Mouse (Mus musculus) intestine, embryonic 15.5 days (tissue): ENCODE measurements at regions not wholly inside any gene's neighbourhood (a gene's known extent, or its start where the extent isn't known, plus 50 kb on each side); places are given as distances from the start of the nearest gene placed in this dataset.
"Not testable (repeated sequence)": the region's sequence is repeated elsewhere in the genome, so short reads cannot be mapped to it uniquely, and the experiment has no call there.

Experiments used
- ATAC-seq: fragments of 200-750 bp; cut with Nextera tagmentation; 2 replicates; pipeline ENCODE4 v1.8.0; 2017; ENCODE audit warnings: moderate TSS enrichment, moderate library complexity
- H3K27ac ChIP-seq: fragments of 300-500 bp; sonication (generic); 2 replicates; pipeline ENCODE4 v1.5.1; 2015; ENCODE audit warnings: mild to moderate bottlenecking, inconsistent platforms
- H3K27me3 ChIP-seq: fragments of 300-500 bp; sonication (generic); replicated peaks from 2 replicates; pipeline ENCODE4 v1.6.1; 2015; ENCODE audit warnings: inconsistent platforms
- H3K36me3 ChIP-seq: fragments of 300-500 bp; sonication (generic); 2 replicates; pipeline ENCODE4 v1.6.1; 2015; ENCODE audit warnings: inconsistent platforms
- H3K4me1 ChIP-seq: fragments of 300-500 bp; sonication (generic); replicated peaks from 2 replicates; pipeline ENCODE4 v1.6.1; 2015; ENCODE audit warnings: inconsistent platforms
- H3K4me2 ChIP-seq: fragments of 300-500 bp; sonication (generic); replicated peaks from 2 replicates; pipeline ENCODE4 v1.6.1; 2015; ENCODE audit warnings: mild to moderate bottlenecking, inconsistent platforms
- H3K4me3 ChIP-seq: fragments of 300-500 bp; sonication (generic); replicated peaks from 2 replicates; pipeline ENCODE4 v1.5.1; 2015; ENCODE audit warnings: inconsistent platforms
- H3K9ac ChIP-seq: fragments of 300-500 bp; sonication (generic); 2 replicates; pipeline ENCODE4 v1.6.1; 2015; ENCODE audit warnings: inconsistent platforms
- H3K9me3 ChIP-seq: fragments of 300-500 bp; sonication (generic); 2 replicates; pipeline ENCODE4 v1.6.1; 2016; ENCODE audit warnings: inconsistent platforms
- WGBS: fragments of 180-500 bp; shearing (Covaris S2); methylation state at CpG from one replicate; pipeline ENCODE4 v1.1.7; 2015; 5-methylcytosine and 5-hydroxymethylcytosine counted together

- no peak overlapping the region for H3K4me2 ChIP-seq
- 62% methylated on average over 3 of the region's 3 CpGs for WGBS
- no peaks in the 10 kb centered on the region for H3K27me3 ChIP-seq
- no peaks in the 10 kb centered on the region for H3K4me1 ChIP-seq
- ATAC-seq, result no peak
- no peak overlapping the region for H3K27ac ChIP-seq
- H3K4me3 ChIP-seq, result no peak overlapping the region
- H3K9me3 ChIP-seq, result no peaks in the 10 kb centered on the region
- H3K36me3 ChIP-seq, result no peaks in the 10 kb centered on the region
- no peak overlapping the region for H3K9ac ChIP-seq
Measured at GRCm38 (mm10) chr8:30063148-30063547, 2615.7 kb downstream of the Poteg start.

- H3K4me2 ChIP-seq, result no peak overlapping the region
- no peaks in the 10 kb centered on the region for H3K27me3 ChIP-seq
- H3K36me3 ChIP-seq, result no peaks in the 10 kb centered on the region
- H3K4me3 ChIP-seq, result no peak overlapping the region
- no peaks in the 10 kb centered on the region for H3K9me3 ChIP-seq
- H3K9ac ChIP-seq, result no peak overlapping the region
- no peak overlapping the region for H3K27ac ChIP-seq
- no peak for ATAC-seq
- no peaks in the 10 kb centered on the region for H3K4me1 ChIP-seq
Measured at GRCm38 (mm10) chr8:30077726-30078125, 2630.3 kb downstream of the Poteg start.

- Histone ChIP-seq H3K27ac (no peak overlapping the region), H3K4me3 (no peak overlapping the region), H3K4me2 (no peak overlapping the region), H3K27me3 (no peaks in the 10 kb centered on the region), H3K4me1 (no peaks in the 10 kb centered on the region), H3K36me3 (no peaks in the 10 kb centered on the region), H3K9me3 (no peaks in the 10 kb centered on the region), H3K9ac (no peak overlapping the region)
- ATAC-seq, result no peak
- WGBS, result 76% methylated on average over 3 of the region's 3 CpGs
Measured at GRCm38 (mm10) chr8:30127766-30128165, 2680.3 kb downstream of the Poteg start.

- Histone ChIP-seq H3K9me3 (no peaks in the 10 kb centered on the region), H3K4me1 (no peaks in the 10 kb centered on the region), H3K36me3 (no peaks in the 10 kb centered on the region), H3K9ac (no peak overlapping the region), H3K4me3 (no peak overlapping the region), H3K4me2 (no peak overlapping the region), H3K27ac (no peak overlapping the region), H3K27me3 (no peaks in the 10 kb centered on the region)
- ATAC-seq, result no peak
- 87% methylated on average over 6 of the region's 6 CpGs for WGBS
Measured at GRCm38 (mm10) chr8:30134999-30135398, 2687.5 kb downstream of the Poteg start.

GRCm38 (mm10) chr8:30151181-30151844 lies 2703.8 kb downstream of the Poteg start:
- H3K4me2 ChIP-seq, result no peak overlapping the region
- WGBS, result 64% methylated on average over 2 of the region's 2 CpGs
- no peak for ATAC-seq
- no peaks in the 10 kb centered on the region for H3K9me3 ChIP-seq
- no peaks in the 10 kb centered on the region for H3K4me1 ChIP-seq
- no peak overlapping the region for H3K9ac ChIP-seq
- no peaks in the 10 kb centered on the region for H3K36me3 ChIP-seq
- H3K4me3 ChIP-seq, result no peak overlapping the region
- H3K27me3 ChIP-seq, result no peaks in the 10 kb centered on the region
- no peak overlapping the region for H3K27ac ChIP-seq

GRCm38 (mm10) chr8:30152921-30153320 lies 2705.5 kb downstream of the Poteg start:
- H3K4me3 ChIP-seq, result no peak overlapping the region
- H3K9me3 ChIP-seq, result no peaks in the 10 kb centered on the region
- H3K4me1 ChIP-seq, result no peaks in the 10 kb centered on the region
- H3K4me2 ChIP-seq, result no peak overlapping the region
- H3K36me3 ChIP-seq, result no peaks in the 10 kb centered on the region
- no peak for ATAC-seq
- no peak overlapping the region for H3K27ac ChIP-seq
- H3K27me3 ChIP-seq, result no peaks in the 10 kb centered on the region
- H3K9ac ChIP-seq, result no peak overlapping the region
- WGBS, result 78% methylated on average over 4 of the region's 4 CpGs

- Histone ChIP-seq H3K9me3 (no peaks in the 10 kb centered on the region), H3K27ac (no peak overlapping the region), H3K4me1 (no peaks in the 10 kb centered on the region), H3K9ac (no peak overlapping the region), H3K4me2 (no peak overlapping the region), H3K36me3 (no peaks in the 10 kb centered on the region), H3K27me3 (no peaks in the 10 kb centered on the region), H3K4me3 (no peak overlapping the region)
- ATAC-seq, result no peak
- WGBS, result 77% methylated on average over 1 of the region's 1 CpGs
Measured at GRCm38 (mm10) chr8:30171881-30172280, 2724.4 kb downstream of the Poteg start.

- H3K9ac ChIP-seq, H3K27ac ChIP-seq, H3K4me3 ChIP-seq: not testable (repeated sequence)
Measured at GRCm38 (mm10) chr8:30202746-30203145, 2755.3 kb downstream of the Poteg start.

GRCm38 (mm10) chr8:30227354-30227753 lies 2779.9 kb downstream of the Poteg start:
- no peaks in the 10 kb centered on the region for H3K27me3 ChIP-seq
- H3K4me2 ChIP-seq, result no peak overlapping the region
- H3K36me3 ChIP-seq, result no peaks in the 10 kb centered on the region
- H3K9ac ChIP-seq, result no peak overlapping the region
- ATAC-seq, result no peak
- no peaks in the 10 kb centered on the region for H3K4me1 ChIP-seq
- H3K9me3 ChIP-seq, result no peaks in the 10 kb centered on the region
- H3K27ac ChIP-seq, result no peak overlapping the region
- no peak overlapping the region for H3K4me3 ChIP-seq
- 87% methylated on average over 5 of the region's 5 CpGs for WGBS

More at GRCm38 (mm10) chr8:30202746-30203145, 2755.3 kb downstream of the Poteg start:
- H3K4me1 ChIP-seq, ATAC-seq, H3K27me3 ChIP-seq, H3K4me2 ChIP-seq, H3K36me3 ChIP-seq, H3K9me3 ChIP-seq: not testable (repeated sequence)

- no peak overlapping the region for H3K4me3 ChIP-seq
- H3K27me3 ChIP-seq, result no peaks in the 10 kb centered on the region
- no peak for ATAC-seq
- H3K36me3 ChIP-seq, result no peaks in the 10 kb centered on the region
- H3K27ac ChIP-seq, result no peak overlapping the region
- H3K4me2 ChIP-seq, result no peak overlapping the region
- H3K9ac ChIP-seq, result no peak overlapping the region
- H3K9me3 ChIP-seq, result no peaks in the 10 kb centered on the region
- 76% methylated on average over 1 of the region's 1 CpGs for WGBS
- H3K4me1 ChIP-seq, result no peaks in the 10 kb centered on the region
Measured at GRCm38 (mm10) chr8:30233266-30233665, 2785.8 kb downstream of the Poteg start.

- Histone ChIP-seq H3K9me3 (no peaks in the 10 kb centered on the region), H3K27ac (no peak overlapping the region), H3K27me3 (no peaks in the 10 kb centered on the region), H3K9ac (no peak overlapping the region), H3K4me2 (no peak overlapping the region), H3K4me1 (no peaks in the 10 kb centered on the region), H3K36me3 (no peaks in the 10 kb centered on the region), H3K4me3 (no peak overlapping the region)
- 65% methylated on average over 3 of the region's 3 CpGs for WGBS
- ATAC-seq, result peak; percentile 65
Measured at GRCm38 (mm10) chr8:30251797-30252196, 2804.3 kb downstream of the Poteg start.

- no peak for ATAC-seq
- Histone ChIP-seq H3K27ac (no peak overlapping the region), H3K4me3 (no peak overlapping the region), H3K9me3 (no peaks in the 10 kb centered on the region), H3K4me1 (no peaks in the 10 kb centered on the region), H3K4me2 (no peak overlapping the region), H3K27me3 (no peaks in the 10 kb centered on the region), H3K36me3 (no peaks in the 10 kb centered on the region), H3K9ac (no peak overlapping the region)
- 78% methylated on average over 6 of the region's 6 CpGs for WGBS
Measured at GRCm38 (mm10) chr8:30269949-30270910, 2822.8 kb downstream of the Poteg start.

GRCm38 (mm10) chr8:30289169-30289568 lies 2841.7 kb downstream of the Poteg start:
- no peak for ATAC-seq
- Histone ChIP-seq H3K4me2 (no peak overlapping the region), H3K4me3 (no peak overlapping the region), H3K9me3 (no peaks in the 10 kb centered on the region), H3K36me3 (no peaks in the 10 kb centered on the region), H3K27ac (no peak overlapping the region), H3K9ac (no peak overlapping the region), H3K27me3 (no peaks in the 10 kb centered on the region), H3K4me1 (no peaks in the 10 kb centered on the region)
- whole genome bisulfite sequencing, result 49% methylated on average over 4 of the region's 4 CpGs
